Mouse (Mus musculus): Measurements from ENCODE around the gene Ap1g1. TPM values are rescaled to one million over a fixed set of nuclear protein-coding genes. Genes with fewer than 3 reads are reported as not detected.
A peak's percentile ranks its signal among the peaks of the same experiment; 100 is the strongest.

Ap1g1 gene
- total RNA-seq, 2 experiments from 2014 or later = 53.2 to 53.6 TPM

DNA sequence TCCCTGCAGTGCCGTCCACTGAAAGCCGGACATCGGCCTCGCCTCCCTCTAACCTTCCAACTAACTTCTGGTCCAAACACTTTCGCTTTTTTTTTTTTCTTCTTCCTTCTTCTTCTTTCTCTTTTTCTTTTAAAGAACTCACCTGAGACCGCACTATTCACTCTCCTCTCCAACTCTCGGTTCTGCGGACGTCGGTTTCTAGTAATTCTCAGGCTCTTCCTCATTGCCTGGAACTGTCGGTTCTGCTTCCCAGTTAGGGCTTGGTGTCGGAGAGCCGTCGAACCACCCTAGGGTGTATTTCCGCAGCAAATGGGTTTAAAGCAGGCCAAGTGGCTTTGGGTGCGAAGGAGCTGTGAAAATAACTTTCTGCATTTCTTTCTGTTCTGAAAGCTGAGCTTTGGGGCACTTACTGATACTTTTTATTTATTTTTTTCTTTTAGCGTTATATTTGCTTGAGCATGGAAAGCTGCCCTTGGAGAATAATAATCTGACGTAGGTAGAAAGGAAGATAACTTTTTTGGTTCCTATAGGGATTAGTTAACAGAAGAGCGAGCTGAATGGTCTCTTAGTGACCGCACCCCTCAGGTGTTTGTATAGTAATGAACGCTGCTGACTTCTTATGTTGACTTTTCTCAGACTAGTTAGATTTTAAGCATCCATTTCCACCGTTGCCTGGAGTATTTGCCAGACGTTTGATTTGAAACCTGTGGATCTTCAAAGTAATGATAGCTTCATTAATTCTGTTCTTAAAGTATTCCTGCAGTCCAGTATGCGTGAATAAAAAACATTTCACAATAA lies 1.3 kb downstream of the Ap1g1 start:
- intact Hi-C loops (cut with DNase I) = loop anchor here (5.0 kb wide), 6 partner anchors 38 to 212 kb away; partner anchors contain the start of genes Dhx38, Ist1, Pkd1l3 and Txnl4b
- no peak for DNase-seq

DNA sequence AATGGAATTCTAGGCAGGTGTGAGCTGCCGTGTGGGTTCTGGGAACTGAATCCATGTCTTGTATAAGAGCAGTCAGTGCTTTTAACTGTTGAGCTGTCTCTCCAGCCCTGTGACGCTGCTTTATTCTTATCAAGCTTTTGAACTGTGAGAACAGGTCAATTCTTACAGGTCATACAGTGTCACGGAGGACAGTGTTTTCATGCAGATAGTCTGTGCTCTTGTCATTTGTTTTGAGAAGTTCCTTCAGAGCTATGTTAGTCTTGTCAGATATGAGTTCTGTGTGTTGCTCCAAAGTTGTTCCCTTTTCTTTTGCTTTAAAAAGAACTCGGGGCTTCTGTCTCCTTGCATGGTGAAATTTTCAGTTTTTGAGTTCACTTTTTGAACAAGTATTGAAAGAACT lies 2.2 kb downstream of the Ap1g1 start:
- DNase-seq = no peak
- intact Hi-C loops (cut with DNase I) = loop anchor here (5.0 kb wide), 1 partner anchor 37 kb away; no protein-coding TSS in a partner anchor

DNA sequence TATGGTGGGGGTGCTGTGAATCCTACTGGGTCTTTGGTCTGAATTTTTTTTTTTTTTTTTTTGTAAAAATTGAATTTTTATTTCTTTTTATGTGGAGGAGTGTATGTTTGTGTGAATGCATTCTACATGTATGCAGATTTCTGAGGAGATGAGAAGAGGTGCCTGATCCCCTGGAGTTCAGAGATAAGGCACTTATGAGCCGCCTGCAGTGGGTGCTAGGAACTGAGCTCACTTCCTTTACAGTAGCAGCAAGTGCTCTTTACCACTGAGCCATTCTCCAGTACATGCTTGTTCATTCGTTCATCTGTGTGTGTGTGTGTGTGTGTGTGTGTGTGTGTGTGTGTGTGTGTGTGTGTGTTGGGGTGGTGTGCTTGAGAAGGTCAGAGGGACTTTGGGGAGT lies 12.6 kb downstream of the Ap1g1 start:
- intact Hi-C loops (cut with DNase I) = no loop called here

DNA sequence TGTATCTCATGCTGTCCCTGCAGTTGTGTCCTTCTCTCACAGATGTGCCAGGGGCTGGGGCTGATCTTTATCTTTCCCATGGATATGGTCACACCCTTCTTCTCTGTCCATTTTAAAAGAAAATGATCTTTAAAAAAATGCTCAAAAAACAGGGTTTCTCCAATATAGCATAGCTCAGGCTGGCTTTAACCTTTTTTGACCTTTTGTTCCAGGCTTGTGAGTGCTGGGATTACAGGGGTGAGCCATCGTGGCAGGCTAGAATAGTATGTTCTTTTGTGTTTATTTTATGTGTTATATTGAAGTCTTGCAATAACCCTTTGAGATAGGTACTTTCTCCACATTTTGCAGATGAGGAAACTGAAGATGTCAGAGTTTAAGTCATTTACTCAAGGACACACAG lies 16.8 kb downstream of the Ap1g1 start:
- DNase-seq = no peak
- intact Hi-C loops (cut with DNase I) = no loop called here

More for the DNA sequence above, 12.6 kb downstream of the Ap1g1 start:
- DNase-seq = no peak

DNA sequence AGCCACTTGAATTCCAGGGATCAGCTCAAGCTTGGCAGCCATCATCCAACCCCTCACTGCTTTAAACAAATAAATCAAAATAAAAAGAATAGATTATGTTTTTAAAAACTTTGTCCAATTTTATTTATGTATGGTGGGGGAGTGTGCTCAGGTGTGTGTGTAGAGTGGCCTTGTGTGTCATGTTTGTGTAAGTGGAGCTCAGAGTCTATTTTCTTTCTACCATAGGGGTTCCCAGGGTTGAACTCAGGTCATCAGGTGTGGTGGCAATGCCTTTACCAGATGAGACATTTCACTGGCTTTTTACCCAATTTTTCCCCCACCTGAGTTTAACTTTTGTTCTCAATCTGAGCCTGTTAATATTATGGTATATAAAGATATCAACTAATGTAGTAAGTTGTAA lies 20.4 kb downstream of the Ap1g1 start:
- DNase-seq = no peak
- intact Hi-C loops (cut with DNase I) = no loop called here

DNA sequence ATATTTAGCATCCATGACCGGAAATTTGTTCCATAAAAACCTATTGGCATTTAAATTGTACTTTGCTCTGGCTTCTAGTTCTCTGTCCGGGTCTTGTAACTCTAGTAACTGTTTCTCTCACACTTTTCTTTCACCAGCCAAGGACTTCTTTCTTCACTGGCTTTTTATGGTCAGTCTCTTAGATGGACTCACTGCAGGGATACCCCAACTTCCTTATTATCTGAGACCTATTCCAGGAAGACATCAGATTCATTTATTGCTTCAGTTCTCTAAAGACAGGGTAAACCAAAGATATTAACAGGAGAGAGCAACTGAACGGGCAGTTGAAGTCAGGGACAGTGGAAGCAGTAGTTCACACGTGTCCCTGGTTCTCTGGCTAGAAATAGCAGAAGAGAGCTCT lies 20.9 kb downstream of the Ap1g1 start:
- intact Hi-C loops (cut with DNase I) = no loop called here
- no peak for DNase-seq

DNA sequence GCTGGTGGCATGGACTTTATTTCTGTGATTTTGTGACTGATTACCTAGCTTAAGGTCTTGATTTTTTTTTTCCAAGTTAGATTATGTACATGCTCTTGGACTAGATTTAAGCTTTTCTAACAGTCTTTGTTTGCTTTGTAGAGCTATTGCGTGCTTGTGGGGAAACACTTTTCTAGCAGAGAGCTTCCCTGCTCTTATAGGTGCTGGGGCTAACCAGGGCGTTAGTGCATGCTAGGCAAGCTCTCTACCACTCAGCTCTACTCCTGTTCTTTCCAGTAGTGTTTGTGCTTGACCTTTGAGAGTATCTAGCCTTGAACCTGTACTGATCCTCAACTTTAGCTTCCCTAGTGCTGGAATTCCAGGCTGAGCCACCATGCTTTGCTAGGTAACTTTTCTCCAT lies 22.0 kb downstream of the Ap1g1 start:
- intact Hi-C loops (cut with DNase I) = no loop called here
- no peak for DNase-seq

GRCm38 (mm10) chr8:109803211-109803610 lies 24.9 kb downstream of the Ap1g1 start:
- intact Hi-C loops (cut with DNase I) = no loop called here
- no peak for DNase-seq

GRCm38 (mm10) chr8:109803801-109804200 lies 25.4 kb downstream of the Ap1g1 start:
- intact Hi-C loops (cut with DNase I) = no loop called here

DNA sequence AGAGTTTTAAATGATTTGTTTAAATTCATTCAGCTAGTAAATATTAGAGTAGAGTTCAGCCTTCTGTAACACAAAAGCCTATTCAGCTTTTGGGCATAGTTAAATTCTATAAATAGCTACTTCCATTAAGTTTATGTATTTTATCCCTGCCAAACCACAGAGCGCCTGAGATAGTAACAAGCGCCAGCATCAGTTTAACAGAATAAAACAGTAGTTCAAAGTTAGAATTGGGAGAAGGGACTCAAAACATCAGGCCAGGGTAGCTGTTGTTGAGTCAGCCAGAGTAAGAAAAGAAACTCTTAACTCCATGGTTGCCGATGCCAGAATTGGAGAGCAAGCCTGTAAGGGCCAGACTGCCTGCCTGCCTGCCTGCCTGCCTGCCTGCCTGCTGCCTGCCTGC lies 28.2 kb downstream of the Ap1g1 start:
- no peak for DNase-seq
- intact Hi-C loops (cut with DNase I) = no loop called here

More at GRCm38 (mm10) chr8:109803801-109804200, 25.4 kb downstream of the Ap1g1 start:
- no peak for DNase-seq

- intact Hi-C loops (cut with DNase I) = no loop called here
- DNase-seq = no peak
Observed at GRCm38 (mm10) chr8:109807401-109808119, 29.2 kb downstream of the Ap1g1 start.

- DNase-seq = no peak
- intact Hi-C loops (cut with DNase I) = no loop called here
Observed at GRCm38 (mm10) chr8:109808120-109808447, 29.7 kb downstream of the Ap1g1 start.

GRCm38 (mm10) chr8:109810434-109810833 lies 32.1 kb downstream of the Ap1g1 start:
- peak; percentile 59 to 76 for DNase-seq
- intact Hi-C loops (cut with DNase I) = no loop called here

GRCm38 (mm10) chr8:109815268-109815667 lies 36.9 kb downstream of the Ap1g1 start:
- intact Hi-C loops (cut with DNase I) = loop anchor here (5.0 kb wide), 1 partner anchor 33 kb away; no protein-coding TSS in a partner anchor
- no peak for DNase-seq

DNA sequence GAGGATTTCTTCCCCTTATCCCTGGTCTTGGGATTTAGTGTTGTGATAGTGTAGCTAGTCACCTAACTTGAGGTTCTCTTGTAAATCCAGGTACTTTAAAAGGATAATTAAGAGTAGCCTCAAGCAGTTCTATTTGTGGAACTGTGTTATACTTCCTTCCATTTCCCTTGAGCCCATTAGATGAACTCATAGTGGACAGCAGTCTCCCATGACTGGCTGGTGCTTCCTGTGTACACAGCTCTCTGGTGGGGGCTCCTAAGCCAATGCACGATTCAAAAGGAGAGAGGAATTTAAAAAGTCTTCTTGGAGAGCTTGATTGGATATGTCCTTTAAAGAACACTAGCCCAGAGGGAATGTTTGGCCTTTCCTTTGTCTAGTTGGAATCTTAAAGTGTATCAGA lies 39.6 kb downstream of the Ap1g1 start:
- DNase-seq = peak; percentile 9 to 17
- intact Hi-C loops (cut with DNase I) = loop anchor here (5.0 kb wide), 1 partner anchor 36 kb away; no protein-coding TSS in a partner anchor

DNA sequence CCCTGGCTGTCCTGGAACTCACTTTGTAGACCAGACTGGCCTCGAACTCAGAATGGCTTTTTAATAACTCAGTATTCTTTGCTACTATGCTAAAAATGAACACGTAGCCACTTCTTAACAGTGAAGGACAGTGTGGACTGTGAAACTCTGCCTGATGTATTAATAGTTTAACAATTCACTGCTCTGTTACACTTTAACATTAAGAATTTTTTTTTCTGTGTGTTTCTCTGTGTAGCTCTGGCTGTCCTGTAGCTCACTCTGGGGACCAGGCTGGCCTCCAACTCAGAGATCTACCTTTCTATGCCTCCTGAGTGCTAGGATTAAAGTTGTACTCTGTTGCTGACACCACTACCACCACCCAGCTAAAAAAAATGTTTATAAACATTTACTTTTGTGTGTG lies 45.2 kb downstream of the Ap1g1 start:
- intact Hi-C loops (cut with DNase I) = no loop called here

DNA sequence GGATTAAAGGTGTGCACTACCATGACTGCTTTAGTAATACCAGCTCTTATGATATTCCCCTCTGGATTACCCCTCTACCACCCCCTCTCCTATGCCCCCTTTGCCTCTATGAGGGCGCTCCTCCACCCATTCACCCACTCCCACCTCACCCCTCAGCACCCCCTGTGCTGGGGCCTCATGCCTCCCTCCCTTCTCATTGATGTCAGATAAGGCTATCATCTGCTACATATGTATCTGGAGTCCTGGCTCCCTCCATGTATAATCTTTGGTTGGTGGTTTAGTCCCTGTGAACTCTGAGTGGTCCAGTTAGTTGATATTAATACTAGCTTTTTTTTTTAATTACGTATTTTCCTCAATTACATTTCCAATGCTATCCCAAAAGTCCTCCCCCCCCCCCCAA lies 61.5 kb downstream of the Ap1g1 start:
- DNase-seq = no peak
- intact Hi-C loops (cut with DNase I) = no loop called here

More for the DNA sequence above, 45.2 kb downstream of the Ap1g1 start:
- no peak for DNase-seq

- intact Hi-C loops (cut with DNase I) = no loop called here
- no peak for DNase-seq
Observed at GRCm38 (mm10) chr8:109842468-109842867, 64.1 kb downstream of the Ap1g1 start.

DNA sequence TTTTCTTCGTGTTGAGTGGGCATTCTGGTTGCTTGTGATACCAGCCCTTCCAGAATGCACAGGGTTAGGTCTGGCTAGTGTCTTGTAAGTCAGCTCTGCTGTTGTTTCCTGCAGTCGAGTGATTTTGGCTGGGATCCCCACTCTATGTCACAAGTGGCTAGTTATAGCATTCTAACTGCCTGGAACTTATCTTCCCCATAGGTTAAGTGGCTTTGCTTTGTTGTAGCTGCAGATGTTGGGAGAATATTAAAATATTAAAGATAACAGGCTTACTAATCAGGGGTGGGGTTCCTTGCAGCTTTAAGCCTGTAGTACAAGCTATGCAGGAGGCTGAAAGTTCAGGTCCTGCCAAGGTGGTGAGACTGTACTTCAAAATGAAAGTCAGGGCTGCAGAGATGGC lies 69.5 kb downstream of the Ap1g1 start:
- DNase-seq = peak in 1 of 2 experiments; percentile 22
- intact Hi-C loops (cut with DNase I) = no loop called here

GRCm38 (mm10) chr8:109848981-109849380 lies 70.6 kb downstream of the Ap1g1 start:
- no peak for DNase-seq
- intact Hi-C loops (cut with DNase I) = no loop called here

DNA sequence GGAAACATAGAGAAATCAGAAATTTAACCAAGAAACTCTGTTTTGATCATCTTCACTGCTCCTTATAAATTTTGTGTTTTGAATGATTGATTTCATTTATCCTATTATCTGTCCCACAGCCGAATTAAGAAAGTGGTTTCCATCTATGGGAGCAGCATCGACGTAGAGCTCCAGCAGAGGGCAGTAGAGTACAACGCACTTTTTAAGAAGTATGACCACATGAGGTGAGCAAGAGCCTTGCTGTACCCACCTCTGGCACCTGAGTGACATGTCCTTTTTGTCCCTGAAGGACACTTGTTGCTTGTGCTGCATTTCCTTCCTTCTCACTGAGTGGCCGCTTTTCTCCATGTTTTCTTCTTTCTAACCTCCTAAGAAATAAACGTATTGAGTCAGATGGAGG lies 75.1 kb downstream of the Ap1g1 start:
- intact Hi-C loops (cut with DNase I) = loop anchor here (2.0 to 5.0 kb wide), 3 partner anchors 13 to 219 kb away; partner anchors contain the start of gene Ap1g1
- DNase-seq = peak; percentile 71 to 75

DNA sequence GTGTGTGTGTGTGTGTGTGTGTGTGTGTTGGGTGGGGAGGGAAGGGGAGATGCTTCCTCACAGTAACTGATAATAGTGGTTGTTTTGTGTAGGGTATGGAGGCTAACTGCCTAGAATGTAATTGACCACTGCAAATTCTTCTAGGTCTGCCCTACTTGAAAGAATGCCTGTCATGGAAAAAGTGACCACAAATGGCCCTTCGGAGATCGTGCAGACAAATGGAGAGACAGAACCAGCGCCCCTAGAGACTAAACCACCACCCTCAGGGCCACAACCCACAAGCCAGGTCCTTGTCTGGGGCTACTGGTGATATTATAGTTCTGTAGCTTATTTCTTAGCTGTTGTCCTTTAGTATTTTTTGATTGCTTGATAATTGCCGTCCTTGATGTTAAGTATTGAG lies 76.2 kb downstream of the Ap1g1 start:
- intact Hi-C loops (cut with DNase I) = loop anchor here (5.0 kb wide), 2 partner anchors 77 to 218 kb away; partner anchors contain the start of gene Ap1g1
- no peak for DNase-seq
